11 mouse cellular contexts compared by ENCODE assay signal in the genomic region with DNA sequence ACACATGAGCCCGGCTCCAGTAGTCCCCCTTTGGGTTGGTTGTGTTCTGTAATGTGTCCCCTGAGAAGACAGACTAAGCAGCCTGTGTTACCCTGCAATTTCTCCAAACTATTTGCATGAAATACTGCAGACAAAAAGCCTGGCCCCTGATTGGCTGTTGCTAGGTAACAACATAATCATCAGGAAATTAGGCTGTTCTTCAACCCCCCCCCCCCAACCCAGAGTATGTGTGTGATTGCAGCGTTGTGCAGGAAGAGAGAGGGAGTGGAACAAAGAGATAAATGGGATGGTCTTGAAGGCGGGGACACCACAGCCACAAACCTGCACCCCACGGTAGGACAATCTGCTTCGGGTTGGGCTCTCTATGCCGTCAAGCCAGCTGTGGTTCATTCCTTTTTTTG. TPM values are rescaled to one million over a fixed set of nuclear protein-coding genes. Genes with fewer than 3 reads are reported as not detected.
DNase-seq lines count a peak whose midpoint lies in the region; ATAC-seq lines count a peak whose summit lies in the region.
"Had no signal": no experiment of that assay in that cellular context is flagged by ENCODE, and none has a peak within 500 bp of the region (broad histone marks: within the 10 kb centered on the region; RNA-seq: fewer than 3 reads in every experiment).

No protein-coding gene starts in this region.

- ATAC-seq in forebrain, embryonic 13.5 days = peak; percentile 77
- peak; percentile 73 for ATAC-seq in liver, embryonic 12.5 days

- peaks cover 3% of the 10 kb centered on the region; the same call in 1 of the 2 replicates for H3K9me3 ChIP-seq in forebrain, embryonic 13.5 days (replicated peaks)
- H3K9me3 ChIP-seq in liver, embryonic 12.5 days (replicated peaks) = peaks cover 4% of the 10 kb centered on the region; the same call in 1 of the 2 replicates
- H3K9me3 ChIP-seq: lung, embryonic 15.5 days had no signal

- H3K9ac ChIP-seq in forebrain, embryonic 13.5 days = 0 out of 2 replicates have a peak overlapping the region, but pooled peaks have one; percentile 47
- H3K9ac ChIP-seq in liver, embryonic 12.5 days = no peak overlapping the region
- H3K9ac ChIP-seq: lung, embryonic 15.5 days had no signal

- H3K4me1 ChIP-seq in forebrain, embryonic 13.5 days = peaks cover 60% of the 10 kb centered on the region
- peaks cover 43% of the 10 kb centered on the region for H3K4me1 ChIP-seq in liver, embryonic 12.5 days

- H3K4me2 ChIP-seq in forebrain, embryonic 13.5 days = peak overlapping the region; percentile 52
- H3K4me2 ChIP-seq in liver, embryonic 12.5 days = no peak overlapping the region
- H3K4me2 ChIP-seq: lung, embryonic 15.5 days had no signal

- peak; percentile 48 for DNase-seq in embryo, embryonic 11 days
- no peak for DNase-seq in embryo, embryonic 9.5 days (ENCODE audit: extremely low spot score)
- peak; percentile 27 for DNase-seq in A20 (ENCODE audit: low read depth, low spot score)
- DNase-seq in B cell, adult 2 months = no peak
- DNase-seq in natural killer cell, adult 2 months (ENCODE audit: low spot score in 2 of 2) = no peak
- no peak for DNase-seq in kidney, postnatal 25 days
- DNase-seq: adrenal gland, postnatal 14 days had no signal

- peak overlapping the region; percentile 28 for H3K4me3 ChIP-seq in forebrain, embryonic 13.5 days
- H3K4me3 ChIP-seq in liver, embryonic 12.5 days = no peak overlapping the region
- H3K4me3 ChIP-seq: lung, embryonic 15.5 days had no signal

- H3K27me3 ChIP-seq in forebrain, embryonic 13.5 days = no peaks in the 10 kb centered on the region
- no peaks in the 10 kb centered on the region for H3K27me3 ChIP-seq in liver, embryonic 12.5 days (replicated peaks)
- H3K27me3 ChIP-seq: lung, embryonic 15.5 days had no signal

- H3K27ac ChIP-seq in forebrain, embryonic 13.5 days = peak overlapping the region; percentile 86
- H3K27ac ChIP-seq in liver, embryonic 12.5 days = no peak overlapping the region
- H3K27ac ChIP-seq: kidney, postnatal 0 days; lung, embryonic 15.5 days had no signal

- 49% methylated on average over 6 of the region's 6 CpGs for WGBS in forebrain, embryonic 13.5 days
- WGBS in liver, embryonic 12.5 days (ENCODE audit: insufficient replicate concordance) = 23% methylated on average over 6 of the region's 6 CpGs

- H3K36me3 ChIP-seq in forebrain, embryonic 13.5 days (ENCODE audit: poor library complexity, severe bottlenecking) = no peaks in the 10 kb centered on the region
- H3K36me3 ChIP-seq in liver, embryonic 12.5 days = no peaks in the 10 kb centered on the region
- H3K36me3 ChIP-seq: lung, embryonic 15.5 days had no signal

RNA-seq across cellular contexts. Expression of a gene that starts 34.0 kb away (rescaled TPM):
- 34.9 and 38.2 TPM in 2 replicates for polyA plus RNA-seq in forebrain, embryonic 13.5 days (2015; fragmentation: Nextera tagmentation; extraction: Ambion mirVana)
- 30.9 and 33.2 TPM in 2 replicates for polyA plus RNA-seq in liver, embryonic 12.5 days (2016; fragmentation: Nextera tagmentation; extraction: Ambion mirVana)

Comparison
In these comparisons a context has a peak if more than half of its experiments do, and no peak if none do; other contexts are left out.
1. DNase-seq: peak in embryo, embryonic 11 days (single experiment) and A20 (single experiment); none in embryo, embryonic 9.5 days (single experiment), B cell, adult 2 months (0 of 2), natural killer cell, adult 2 months (0 of 2) and kidney, postnatal 25 days (0 of 2).